Mouse (Mus musculus): ENCODE results near the gene Dnmt3c.
A peak's percentile ranks its signal among the peaks of the same experiment; 100 is the strongest.

- TF ChIP-seq CTCF (conservative IDR thresholded peaks at IDR 0.05 in 1 of 2, IDR thresholded peaks at IDR 0.05 in 1 of 2; ENCODE audit: low read depth in 2 of 2, low read length in 2 of 2), result peak; percentile 89 to 99
- no peak for TF ChIP-seq MAX (IDR thresholded peaks at IDR 0.05; ENCODE audit: low read length)
- TF ChIP-seq ZC3H11A (IDR thresholded peaks at IDR 0.05; ENCODE audit: low read depth, low read length), result no peak
- TF ChIP-seq EP300 (IDR thresholded peaks at IDR 0.05; ENCODE audit: low read length), result no peak
- no peak for TF ChIP-seq MYC (IDR thresholded peaks at IDR 0.05; ENCODE audit: low read depth, low read length)
- TF ChIP-seq POLR2A (IDR thresholded peaks at IDR 0.05; ENCODE audit: low read depth, low read length), result no peak
- no peak for TF ChIP-seq JUND (conservative IDR thresholded peaks at IDR 0.05; ENCODE audit: low read depth, low read length)
- no peak for TF ChIP-seq E2F4 (IDR thresholded peaks at IDR 0.05; ENCODE audit: insufficient replicate concordance, low read depth, low read length)
- TF ChIP-seq MAFK (IDR thresholded peaks at IDR 0.05; ENCODE audit: insufficient replicate concordance, low read length), result no peak
- TF ChIP-seq NRF1 (IDR thresholded peaks at IDR 0.05; ENCODE audit: low read depth, low read length), result no peak
- TF ChIP-seq UBTF (IDR thresholded peaks at IDR 0.05; ENCODE audit: low read depth, low read length), result no peak
- TF ChIP-seq SIN3A (IDR thresholded peaks at IDR 0.05; ENCODE audit: low read length), result no peak
- no peak for TF ChIP-seq CHD1 (IDR thresholded peaks at IDR 0.05; ENCODE audit: low read depth, low read length)
Measured at GRCm38 (mm10) chr2:153694462-153695085, 1.9 kb upstream of the Dnmt3c start.

Data from CH12.LX (cell line).